Comparison of ENCODE assay signal across 10 mouse cellular contexts in the genomic region with DNA sequence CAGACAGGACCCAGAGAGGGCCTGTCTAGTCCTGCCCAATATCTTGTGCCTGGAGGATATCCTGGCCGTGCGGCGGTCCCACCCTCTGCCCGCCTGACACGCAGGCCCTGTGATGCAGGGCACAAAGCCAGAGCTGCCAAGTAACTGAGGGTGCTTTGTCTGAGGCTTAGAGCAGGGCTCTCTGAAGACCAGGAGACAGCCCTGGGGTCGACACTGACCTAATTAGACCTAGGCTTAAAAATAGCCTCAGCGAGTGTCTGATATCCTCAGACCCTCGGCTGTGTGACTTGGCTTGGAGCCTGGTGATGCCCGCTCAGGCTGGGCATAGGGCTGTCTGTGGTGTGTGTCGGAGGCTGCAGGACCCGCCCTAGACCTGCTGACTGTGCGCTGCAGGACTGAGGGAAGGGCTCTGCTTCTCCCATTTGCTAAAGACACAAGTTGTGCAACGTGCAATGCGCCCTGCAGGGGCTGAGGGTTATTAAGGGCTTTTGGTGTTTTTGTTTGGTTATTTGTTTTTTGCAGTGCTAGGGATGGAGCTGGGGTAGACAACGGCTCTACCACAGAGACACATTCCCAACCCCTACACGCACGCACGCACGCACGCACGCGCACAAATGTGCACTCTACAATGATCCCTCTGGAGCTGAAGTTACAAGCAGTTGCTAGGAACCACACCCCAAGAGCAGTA. TPM values are rescaled to one million over a fixed set of nuclear protein-coding genes. Genes with fewer than 3 reads are reported as not detected.
DNase-seq lines count a peak whose midpoint lies in the region; ATAC-seq and TF ChIP-seq lines count a peak whose summit lies in the region.
"Had no signal": no experiment of that assay in that cellular context is flagged by ENCODE, and none has a peak within 500 bp of the region (broad histone marks: within the 10 kb centered on the region; RNA-seq: fewer than 3 reads in every experiment).

No protein-coding gene starts in this region.

- H3K9me3 ChIP-seq in intestine, embryonic 16.5 days (ENCODE audit: control insufficient read depth, low read length): peaks cover 3% of the 10 kb centered on the region; the same call in 1 of the 2 replicates
- no peaks in the 10 kb centered on the region for H3K9me3 ChIP-seq in intestine, postnatal 0 days (ENCODE audit: control insufficient read depth)
- no peaks in the 10 kb centered on the region for H3K9me3 ChIP-seq in heart, embryonic 14.5 days (ENCODE audit: control insufficient read depth, low read length)
- no peaks in the 10 kb centered on the region for H3K9me3 ChIP-seq in midbrain, embryonic 13.5 days
- H3K9me3 ChIP-seq: embryonic facial prominence, embryonic 12.5 days had no signal

- no peak for ATAC-seq in intestine, embryonic 16.5 days
- no peak for ATAC-seq in intestine, postnatal 0 days
- peak; percentile 84 for ATAC-seq in heart, embryonic 14.5 days (ENCODE audit: insufficient number of reproducible peaks, insufficient read depth, low FRiP score, low read depth)
- peak; percentile 57 for ATAC-seq in midbrain, embryonic 13.5 days

- peaks cover 49% of the 10 kb centered on the region for H3K4me1 ChIP-seq in intestine, embryonic 16.5 days (ENCODE audit: control insufficient read depth, insufficient read depth, low read length)
- peaks cover 16% of the 10 kb centered on the region; the same call in 1 of the 2 replicates for H3K4me1 ChIP-seq in intestine, postnatal 0 days (replicated peaks; ENCODE audit: control insufficient read depth, insufficient read depth, low read length)
- H3K4me1 ChIP-seq in heart, embryonic 14.5 days (ENCODE audit: control insufficient read depth in 2 of 2, insufficient read depth in 2 of 2, low read length in 2 of 2): peaks cover 64 to 75% of the 10 kb centered on the region in 2 experiments
- 0 out of 2 replicates have a peak, but pooled peaks cover 7% of the 10 kb centered on the region for H3K4me1 ChIP-seq in midbrain, embryonic 13.5 days (replicated peaks)

- no peak overlapping the region for H3K4me2 ChIP-seq in intestine, embryonic 16.5 days (ENCODE audit: low read depth, low read length)
- no peak overlapping the region for H3K4me2 ChIP-seq in intestine, postnatal 0 days (replicated peaks; ENCODE audit: low read depth)
- 0 out of 2 replicates have a peak overlapping the region, but pooled peaks have one; percentile 13 for H3K4me2 ChIP-seq in heart, embryonic 14.5 days (ENCODE audit: low read length)
- no peak overlapping the region for H3K4me2 ChIP-seq in midbrain, embryonic 13.5 days (replicated peaks)
- H3K4me2 ChIP-seq: embryonic facial prominence, embryonic 12.5 days had no signal

- no peaks in the 10 kb centered on the region for H3K27me3 ChIP-seq in intestine, embryonic 16.5 days (replicated peaks; ENCODE audit: control insufficient read depth, insufficient read depth, low read length)
- no peaks in the 10 kb centered on the region for H3K27me3 ChIP-seq in intestine, postnatal 0 days (replicated peaks; ENCODE audit: control insufficient read depth, insufficient read depth, low read length)
- no peaks in the 10 kb centered on the region for H3K27me3 ChIP-seq in heart, embryonic 14.5 days (ENCODE audit: control insufficient read depth, insufficient read depth, low read length)
- no peaks in the 10 kb centered on the region for H3K27me3 ChIP-seq in midbrain, embryonic 13.5 days
- H3K27me3 ChIP-seq: embryonic facial prominence, embryonic 12.5 days had no signal

- DNase-seq in cerebellum, adult 9-10 months: peak; percentile 66
- no peak for DNase-seq in spleen, postnatal 14 days (ENCODE audit: low spot score in 2 of 2)
- no peak for DNase-seq in kidney, adult 8-10 months
- DNase-seq in lung, postnatal 14 days: no peak

- no peaks in the 10 kb centered on the region for H3K36me3 ChIP-seq in intestine, embryonic 16.5 days (ENCODE audit: control insufficient read depth, insufficient read depth, low read length)
- 0 out of 2 replicates have a peak, but pooled peaks cover 4% of the 10 kb centered on the region for H3K36me3 ChIP-seq in intestine, postnatal 0 days (ENCODE audit: control insufficient read depth, insufficient read depth)
- no peaks in the 10 kb centered on the region for H3K36me3 ChIP-seq in heart, embryonic 14.5 days (ENCODE audit: control insufficient read depth, insufficient read depth, low read length)
- no peaks in the 10 kb centered on the region for H3K36me3 ChIP-seq in midbrain, embryonic 13.5 days
- H3K36me3 ChIP-seq: embryonic facial prominence, embryonic 12.5 days; G1E had no signal

- no peak overlapping the region for H3K4me3 ChIP-seq in intestine, embryonic 16.5 days (ENCODE audit: low read length)
- no peak overlapping the region for H3K4me3 ChIP-seq in intestine, postnatal 0 days (ENCODE audit: low read depth, low read length)
- H3K4me3 ChIP-seq in heart, embryonic 14.5 days (ENCODE audit: control insufficient read depth in 1 of 2, insufficient read depth in 1 of 2, low read depth in 1 of 2, low read length in 2 of 2): no peak overlapping the region
- no peak overlapping the region for H3K4me3 ChIP-seq in midbrain, embryonic 13.5 days (replicated peaks)
- H3K4me3 ChIP-seq: embryonic facial prominence, embryonic 12.5 days had no signal

- 87% methylated on average over 22 of the region's 22 CpGs for WGBS in intestine, embryonic 16.5 days
- WGBS in intestine, postnatal 0 days: 84% methylated on average over 22 of the region's 22 CpGs
- 44% methylated on average over 22 of the region's 22 CpGs for WGBS in heart, embryonic 14.5 days
- WGBS in midbrain, embryonic 13.5 days: 80% methylated on average over 22 of the region's 22 CpGs

- 0 out of 2 replicates have a peak overlapping the region, but pooled peaks have one; percentile 21 for H3K9ac ChIP-seq in intestine, embryonic 16.5 days (ENCODE audit: low read depth, low read length)
- H3K9ac ChIP-seq in intestine, postnatal 0 days (ENCODE audit: low read depth, low read length): no peak overlapping the region
- H3K9ac ChIP-seq in heart, embryonic 14.5 days (ENCODE audit: low read length): no peak overlapping the region
- no peak overlapping the region for H3K9ac ChIP-seq in midbrain, embryonic 13.5 days (replicated peaks)
- H3K9ac ChIP-seq: embryonic facial prominence, embryonic 12.5 days had no signal

- no peak for TF ChIP-seq CTCF in intestine, postnatal 0 days (IDR thresholded peaks at IDR 0.05; ENCODE audit: low read depth)

- no peak overlapping the region for H3K27ac ChIP-seq in intestine, embryonic 16.5 days (ENCODE audit: low read length)
- no peak overlapping the region for H3K27ac ChIP-seq in intestine, postnatal 0 days (ENCODE audit: low read depth, low read length)
- peak overlapping the region; percentile 88 to 90 for H3K27ac ChIP-seq in heart, embryonic 14.5 days (replicated peaks in 1 of 2; ENCODE audit: control insufficient read depth in 1 of 2, insufficient read depth in 1 of 2, low read depth in 2 of 2, low read length in 2 of 2)
- H3K27ac ChIP-seq in midbrain, embryonic 13.5 days: no peak overlapping the region
- H3K27ac ChIP-seq: embryonic facial prominence, embryonic 12.5 days had no signal

RNA-seq across cellular contexts. Expression of gene Tmem51, which starts 26.4 kb away (rescaled TPM):
- polyA plus RNA-seq in intestine, embryonic 16.5 days (2015; fragmentation: Nextera tagmentation; extraction: Ambion mirVana): 160 and 206 TPM in 2 replicates
- 212 and 256 TPM in 2 replicates for polyA plus RNA-seq in intestine, postnatal 0 days (2015; fragmentation: Nextera tagmentation; extraction: Ambion mirVana)
- 35.6 and 36.4 TPM in 2 replicates for polyA plus RNA-seq in heart, embryonic 14.5 days (2014; fragmentation: Nextera tagmentation; extraction: Ambion mirVana)
- 5.7 and 6.4 TPM in 2 replicates for polyA plus RNA-seq in midbrain, embryonic 13.5 days (2015; fragmentation: Nextera tagmentation; extraction: Ambion mirVana)
- polyA plus RNA-seq: G1E had no signal

RNA-seq across cellular contexts. Expression of gene Fhad1, which starts 42.8 kb away (rescaled TPM):
- polyA plus RNA-seq in intestine, embryonic 16.5 days (2015; fragmentation: Nextera tagmentation; extraction: Ambion mirVana): 1.4 and 2.3 TPM in 2 replicates
- polyA plus RNA-seq in intestine, postnatal 0 days (2015; fragmentation: Nextera tagmentation; extraction: Ambion mirVana): 1.2 and 1.4 TPM in 2 replicates
- 2.5 and 3.3 TPM in 2 replicates for polyA plus RNA-seq in heart, embryonic 14.5 days (2014; fragmentation: Nextera tagmentation; extraction: Ambion mirVana)
- polyA plus RNA-seq in midbrain, embryonic 13.5 days (2015; fragmentation: Nextera tagmentation; extraction: Ambion mirVana): 3.0 and 3.4 TPM in 2 replicates
- polyA plus RNA-seq: G1E had no signal

Comparison
In these comparisons a context has a peak if more than half of its experiments do, and no peak if none do; other contexts are left out.
1. ATAC-seq: peak in heart, embryonic 14.5 days (single experiment) and midbrain, embryonic 13.5 days (single experiment); none in intestine, embryonic 16.5 days (single experiment) and intestine, postnatal 0 days (single experiment).
2. H3K27ac ChIP-seq: peak in heart, embryonic 14.5 days (2 of 2); none in intestine, embryonic 16.5 days (single experiment), intestine, postnatal 0 days (single experiment) and midbrain, embryonic 13.5 days (single experiment).